Mouse (Mus musculus) megakaryocyte progenitor cell, adult 5-6 weeks (primary cell): ENCODE measurements around the gene Fam174a. TPM values are rescaled to one million over a fixed set of nuclear protein-coding genes. Genes with fewer than 3 reads are reported as not detected.

Source experiments
- ATAC-seq: replicated peaks from 2 replicates; pipeline ENCODE4 v1.8.0; 2016; ENCODE audit warnings: mild to moderate bottlenecking, moderate TSS enrichment, inconsistent platforms; ENCODE audit not compliant: poor library complexity
- total RNA-seq, 2 experiments: library from RNA; stranded (forward) in 1 of 2; stranded (reverse) in 1 of 2; fragments of 157-497, 149-512 nt in 1 of 2; fragments of 200-1000 nt in 1 of 2; gene quantifications; 2 replicates each; pipeline versions ENCODE4 v1.2.3 to v1.2.4; 2015 to 2017

The Fam174a gene
- total RNA-seq (2015) (19.2 and 23.9 TPM in 2 replicates), total RNA-seq (2017) (15.4 and 16.4 TPM in 2 replicates)

DNA sequence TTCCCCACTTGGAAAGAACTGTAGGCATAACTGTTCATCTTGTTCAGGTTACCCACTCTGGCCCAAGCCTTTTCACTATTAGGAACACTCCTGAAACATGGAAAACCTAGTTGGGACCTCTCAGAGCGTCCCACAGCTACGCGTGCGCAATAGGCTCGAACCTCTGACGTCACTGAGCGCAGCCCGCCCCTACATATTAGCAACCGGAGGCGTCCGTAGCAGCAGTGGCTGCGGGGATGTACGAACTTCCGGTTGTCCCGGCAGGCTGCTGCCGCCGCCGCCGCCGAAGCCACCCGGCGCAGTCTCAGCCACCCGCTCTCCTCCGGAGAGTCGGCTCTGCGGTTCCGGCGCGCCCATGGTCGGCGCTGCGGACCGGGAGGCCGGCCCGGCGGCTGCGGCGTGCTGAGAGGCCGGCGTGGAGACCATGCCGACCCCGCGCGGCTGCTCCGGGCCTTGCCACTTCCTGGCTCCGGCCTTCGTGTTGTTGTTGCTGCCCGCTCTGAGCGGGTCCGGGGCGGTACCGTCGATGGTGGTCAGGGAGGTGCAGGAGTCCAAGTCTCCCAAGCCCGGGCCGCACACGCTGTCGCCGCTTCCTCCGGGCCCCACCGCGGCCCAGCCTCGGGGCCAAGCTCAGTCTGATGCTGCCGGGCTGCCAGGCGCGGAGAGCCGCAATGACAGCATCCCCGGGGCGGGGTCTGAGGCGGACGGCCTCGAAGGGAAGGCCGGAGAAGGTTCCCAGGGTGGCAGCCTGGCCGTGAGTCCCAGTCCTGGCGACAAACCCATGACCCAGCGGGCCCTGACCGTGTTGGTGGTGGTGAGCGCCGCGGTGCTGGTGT lies at the start of gene Fam174a:
Gene Fam174a (plus strand): TSS at position 231 of the 836 bp plus-strand sequence.
- peak; percentile 88 for ATAC-seq

DNA sequence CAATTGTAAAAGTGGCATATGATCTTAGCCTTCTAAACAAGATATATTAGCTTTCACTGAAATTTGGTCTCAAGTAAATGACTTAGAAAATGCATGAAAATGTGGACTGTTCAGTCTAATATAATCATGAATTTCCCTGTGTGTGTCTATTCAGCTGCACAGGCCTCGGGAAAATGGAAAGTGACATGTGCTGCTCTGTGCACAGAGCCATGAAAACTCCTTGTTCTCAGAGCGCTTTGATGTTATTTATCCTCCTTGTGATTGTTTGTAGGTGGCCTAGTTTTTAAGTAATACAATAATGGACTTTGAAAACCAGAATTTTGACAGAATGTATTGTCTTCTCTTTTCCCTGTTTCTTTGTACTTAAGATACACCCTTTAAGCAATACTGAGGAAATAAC lies 49.6 kb upstream of the Fam174a start:
- no peak for ATAC-seq

DNA sequence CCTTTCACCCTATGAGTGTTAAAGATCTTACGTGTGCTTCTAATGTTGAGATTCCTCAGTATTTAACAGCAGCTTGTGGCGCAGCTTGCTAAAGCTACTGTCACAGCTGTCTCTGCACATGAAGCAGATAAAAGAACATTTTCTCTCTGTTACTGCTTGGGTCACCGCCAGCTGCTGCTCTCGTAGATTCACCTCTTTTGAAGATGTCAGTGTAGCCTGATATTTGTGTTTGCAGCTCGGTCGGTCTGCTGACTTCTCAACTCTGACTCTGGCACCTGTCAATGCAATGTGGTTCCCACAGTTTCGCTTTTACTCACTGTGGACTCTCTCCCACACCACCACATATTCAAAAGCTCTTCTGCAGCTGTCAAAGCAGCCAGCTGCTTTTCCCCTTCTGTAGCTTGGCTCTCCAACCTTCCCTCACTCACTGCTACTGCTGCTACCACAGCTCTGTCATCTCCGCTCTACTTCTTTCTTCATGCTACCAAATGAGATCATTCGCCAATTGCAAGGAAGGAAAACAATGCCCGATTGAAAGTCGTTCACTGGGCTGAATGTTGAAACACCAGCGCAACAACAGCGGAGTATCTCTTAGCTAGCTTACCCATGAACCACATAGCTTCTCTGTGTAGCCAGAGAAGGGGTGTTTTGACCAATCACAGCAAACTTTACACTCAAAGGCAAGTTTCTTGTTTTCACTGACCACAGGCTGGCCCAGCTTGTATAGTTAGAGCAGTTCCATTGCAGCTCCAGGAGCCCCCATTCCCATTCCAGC lies 45.3 kb upstream of the Fam174a start:
- peak; percentile 94 for ATAC-seq

- no peak for ATAC-seq
Observed at GRCm38 (mm10) chr1:95273321-95273720, 40.1 kb upstream of the Fam174a start.

DNA sequence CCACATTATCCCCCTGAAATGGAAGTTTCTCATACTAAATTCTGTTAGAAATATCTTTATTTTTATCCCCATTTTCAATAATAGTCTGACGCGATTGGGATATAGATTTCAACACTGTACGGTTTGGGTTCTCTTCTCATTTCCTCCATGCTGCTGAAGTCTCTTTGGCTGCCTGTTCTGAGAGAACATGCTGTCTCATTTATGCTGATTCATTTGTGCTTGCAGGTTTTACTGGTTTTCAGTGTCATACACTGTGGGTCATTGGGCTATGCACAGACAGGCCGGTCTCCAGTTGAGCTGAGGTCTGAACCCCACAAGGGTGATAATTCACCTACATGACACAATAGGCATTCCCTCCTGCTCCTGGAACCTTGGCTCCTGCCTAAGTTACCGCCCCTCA lies 5.1 kb upstream of the Fam174a start:
- peak; percentile 84 for ATAC-seq

- ATAC-seq, result peak; percentile 46
Observed at GRCm38 (mm10) chr1:95314229-95314555, 769 bp downstream of the Fam174a start.

DNA sequence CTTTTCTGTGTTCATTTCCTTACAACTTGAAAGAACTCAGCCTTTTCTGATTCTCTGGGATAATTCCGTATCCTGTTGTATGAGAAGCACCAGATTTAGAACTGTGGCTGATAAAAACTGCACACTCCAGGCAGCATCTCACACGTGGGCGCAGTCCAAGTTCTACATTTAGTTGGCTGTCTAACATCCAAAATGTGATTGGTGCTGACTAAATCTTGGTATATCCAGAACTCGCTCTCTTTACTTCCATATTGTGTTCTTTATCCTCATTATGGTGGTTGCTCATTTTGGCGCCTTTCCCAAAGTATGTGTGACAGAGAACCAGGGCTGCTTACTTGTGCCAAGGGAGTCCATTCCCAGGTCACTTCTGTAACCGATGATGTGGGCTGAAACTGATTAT lies 2.6 kb downstream of the Fam174a start:
- no peak for ATAC-seq

- no peak for ATAC-seq
Observed at GRCm38 (mm10) chr1:95322219-95322618, 8.8 kb downstream of the Fam174a start.

DNA sequence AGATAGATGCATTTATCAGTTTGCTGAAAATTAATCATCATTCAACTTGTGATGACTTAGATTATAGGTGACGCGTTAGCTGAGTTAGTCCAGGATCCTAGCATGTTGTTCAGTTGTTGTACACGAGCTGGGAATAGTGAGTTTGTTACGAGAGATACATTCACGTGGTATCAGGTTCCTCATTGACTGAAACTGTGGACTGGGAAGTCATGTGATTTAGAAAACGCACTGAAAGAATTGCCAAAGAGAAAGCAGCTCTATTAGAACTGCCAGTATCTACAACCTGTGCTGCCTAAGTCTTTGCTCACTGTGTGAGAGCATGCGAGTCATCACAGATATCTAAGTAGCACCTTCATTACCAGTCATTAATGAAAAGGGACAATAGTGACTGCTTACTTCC lies 9.6 kb downstream of the Fam174a start:
- peak; percentile 89 for ATAC-seq

DNA sequence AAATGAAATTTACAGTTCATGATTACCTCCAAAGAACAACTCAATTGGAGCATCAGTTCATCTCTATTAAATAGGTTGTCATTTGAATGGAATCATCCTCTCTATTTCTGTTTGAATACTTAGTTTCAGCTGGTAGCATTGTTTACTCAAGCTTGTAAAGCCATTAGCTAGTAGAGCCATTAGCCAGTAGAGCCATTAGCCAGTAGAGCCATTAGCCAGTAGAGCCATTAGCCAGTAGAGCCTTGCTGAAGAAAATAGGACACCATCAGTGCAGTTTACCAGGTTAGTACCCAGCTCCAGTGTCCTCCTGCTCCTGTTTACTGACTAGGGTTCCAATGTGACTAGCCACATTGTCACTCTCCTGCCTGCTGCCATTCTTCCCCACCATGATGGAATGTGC lies 13.4 kb downstream of the Fam174a start:
- no peak for ATAC-seq

GRCm38 (mm10) chr1:95339618-95340017 lies 26.2 kb downstream of the Fam174a start:
- peak; percentile 98 for ATAC-seq

- peak; percentile 67 for ATAC-seq
Observed at GRCm38 (mm10) chr1:95342242-95342641, 28.8 kb downstream of the Fam174a start.

GRCm38 (mm10) chr1:95343585-95344485 lies 30.4 kb downstream of the Fam174a start:
- no peak for ATAC-seq

DNA sequence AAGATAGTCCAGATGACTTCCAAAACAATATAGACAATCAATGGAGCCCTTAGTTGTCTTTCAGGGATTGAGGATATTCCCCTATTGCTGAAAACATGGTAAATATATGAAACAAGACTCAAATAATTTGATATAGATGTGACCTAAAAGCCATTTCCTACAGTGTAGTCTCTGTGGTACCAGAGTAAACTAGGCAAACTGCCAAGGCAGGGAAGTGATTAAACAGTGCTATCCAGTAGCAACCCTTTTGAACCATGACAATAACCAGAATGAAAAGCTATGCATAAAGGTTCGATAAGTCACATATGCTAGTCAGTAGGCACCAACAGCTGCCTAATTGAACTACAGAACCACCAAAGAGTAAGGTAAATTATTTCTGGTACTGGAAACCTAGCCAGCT lies 40.7 kb downstream of the Fam174a start:
- ATAC-seq, result no peak

GRCm38 (mm10) chr1:95356904-95357303 lies 43.5 kb downstream of the Fam174a start:
- no peak for ATAC-seq

DNA sequence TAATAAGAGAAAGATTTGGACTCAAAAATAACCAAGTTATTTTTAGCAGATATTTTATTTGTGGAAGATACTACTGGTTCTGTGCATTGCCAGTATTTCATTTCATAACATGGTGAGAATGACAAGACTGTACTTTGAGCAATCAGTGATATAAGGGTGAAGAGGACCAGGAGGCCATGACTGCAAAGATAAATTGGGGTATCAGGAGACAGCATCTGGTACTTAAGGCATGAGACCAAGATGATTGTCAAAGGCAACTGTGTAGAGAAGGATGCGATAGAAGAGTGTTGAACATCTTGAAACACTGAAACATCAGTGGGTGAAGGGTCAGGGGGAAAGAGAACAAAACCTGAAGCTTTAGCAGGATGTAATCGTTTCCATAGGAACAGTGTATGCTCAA lies 50.3 kb downstream of the Fam174a start:
- no peak for ATAC-seq

- peak; percentile 52 for ATAC-seq
Observed at GRCm38 (mm10) chr1:95366616-95367373, 53.4 kb downstream of the Fam174a start.

DNA sequence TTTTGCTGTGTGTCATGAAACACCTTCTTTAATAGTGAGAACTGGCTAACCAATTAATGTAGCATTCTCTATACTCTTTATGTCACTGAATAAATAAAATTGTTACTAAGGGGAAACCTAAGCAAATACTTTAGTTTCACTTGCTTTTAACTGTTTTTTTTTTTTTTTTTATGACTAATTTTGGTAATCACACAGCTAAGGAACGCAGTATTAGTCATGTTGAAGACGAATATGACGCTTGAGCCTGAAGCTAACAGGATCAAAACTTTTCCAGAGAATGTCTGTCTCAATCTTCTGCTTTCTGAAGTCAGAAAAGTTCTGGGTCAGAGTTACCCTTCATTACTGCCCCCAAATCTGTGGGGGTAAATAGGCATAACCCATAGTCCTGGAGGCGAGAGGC lies 54.3 kb downstream of the Fam174a start:
- ATAC-seq, result no peak

DNA sequence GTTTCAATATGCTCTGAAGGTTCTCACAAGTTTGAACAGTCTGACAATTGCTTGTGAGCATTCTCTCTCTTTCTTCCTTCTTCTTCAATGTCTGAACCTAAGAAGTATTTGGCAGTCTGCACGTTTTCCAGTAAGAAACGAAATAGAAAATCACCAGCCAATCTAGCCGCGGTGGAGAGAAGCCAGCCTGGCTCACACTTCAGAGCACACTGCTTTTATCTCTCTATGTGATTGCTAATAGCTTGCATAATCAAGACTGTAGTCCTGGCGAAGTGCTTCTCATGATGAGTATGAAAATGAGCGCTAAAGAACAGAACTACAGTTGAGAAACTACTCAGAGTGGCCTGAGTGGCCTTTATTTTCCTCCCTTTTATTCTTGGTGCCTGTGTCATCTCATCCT lies 62.0 kb downstream of the Fam174a start:
- ATAC-seq, result no peak

GRCm38 (mm10) chr1:95381028-95381427 lies 67.6 kb downstream of the Fam174a start:
- peak; percentile 70 for ATAC-seq
